8 mouse cellular contexts compared by ENCODE assay signal in genomic region chr10:95398489-95398888, GRCm38 (mm10). TPM values are rescaled to one million over a fixed set of nuclear protein-coding genes. Genes with fewer than 3 reads are reported as not detected.
DNase-seq lines count a peak whose midpoint lies in the region; ATAC-seq lines count a peak whose summit lies in the region.

No protein-coding gene starts in this region.

- no peak overlapping the region for H3K27ac ChIP-seq in forebrain, embryonic 11.5 days (ENCODE audit: low read depth, low read length)
- peak overlapping the region; percentile 70 for H3K27ac ChIP-seq in hindbrain, embryonic 10.5 days

- peak; percentile 43 to 50 for DNase-seq in cerebellum, postnatal 14 days
- DNase-seq in cerebellum, adult 11-12 months, result no peak
- DNase-seq in forebrain, embryonic 11.5 days (ENCODE audit: low spot score), result peak; percentile 61
- peak; percentile 51 for DNase-seq in hindbrain, embryonic 10.5 days (ENCODE audit: low spot score)
- DNase-seq in lung, postnatal 10 days, result peak; percentile 66
- no peak for DNase-seq in c-Kit-positive CD71-positive TER-119-positive erythroid progenitor cells, embryonic 14.5 days (ENCODE audit: low spot score)
- no peak for DNase-seq in urinary bladder, postnatal 4 days (ENCODE audit: low spot score in 2 of 2)
- no peak for DNase-seq in left cerebral cortex, postnatal 25 days (ENCODE audit: low spot score in 2 of 2)

- peaks cover 3% of the 10 kb centered on the region; the same call in 1 of the 2 replicates for H3K4me1 ChIP-seq in forebrain, embryonic 11.5 days (replicated peaks; ENCODE audit: control insufficient read depth, insufficient read depth, low read length)
- peaks cover 19% of the 10 kb centered on the region for H3K4me1 ChIP-seq in hindbrain, embryonic 10.5 days (replicated peaks)

- WGBS in forebrain, embryonic 11.5 days, result 2% methylated on average over 17 of the region's 18 CpGs
- under 1% methylated on average over 18 of the region's 18 CpGs for WGBS in hindbrain, embryonic 10.5 days

- intact Hi-C loops in left cerebral cortex, postnatal 25 days (cut with DNase I), result no loop called here

- H3K4me3 ChIP-seq in forebrain, embryonic 11.5 days (ENCODE audit: low read depth, low read length), result peak overlapping the region; percentile 13; the same call in 1 of the 2 replicates
- peak overlapping the region; percentile 50 for H3K4me3 ChIP-seq in hindbrain, embryonic 10.5 days

- no peaks in the 10 kb centered on the region for H3K27me3 ChIP-seq in forebrain, embryonic 11.5 days (ENCODE audit: control insufficient read depth, insufficient read depth, low read length)
- H3K27me3 ChIP-seq in hindbrain, embryonic 10.5 days (ENCODE audit: insufficient read depth, poor library complexity, severe bottlenecking), result peaks cover 8% of the 10 kb centered on the region; the same call in 1 of the 2 replicates

- H3K9me3 ChIP-seq in forebrain, embryonic 11.5 days (ENCODE audit: control insufficient read depth, low read length), result no peaks in the 10 kb centered on the region
- H3K9me3 ChIP-seq in hindbrain, embryonic 10.5 days, result no peaks in the 10 kb centered on the region

- 0 out of 2 replicates have a peak overlapping the region, but pooled peaks have one; percentile 12 for H3K9ac ChIP-seq in forebrain, embryonic 11.5 days (ENCODE audit: low read length)

- no peak; the same call in 1 of the 2 replicates for ATAC-seq in forebrain, embryonic 11.5 days (replicated peaks; ENCODE audit: low FRiP score)

- H3K36me3 ChIP-seq in forebrain, embryonic 11.5 days (ENCODE audit: control insufficient read depth, insufficient read depth, low read length), result no peaks in the 10 kb centered on the region
- H3K36me3 ChIP-seq in hindbrain, embryonic 10.5 days, result no peaks in the 10 kb centered on the region

- H3K4me2 ChIP-seq in forebrain, embryonic 11.5 days (ENCODE audit: low read depth, low read length, severe bottlenecking), result peak overlapping the region; percentile 47

RNA-seq across cellular contexts. Expression of gene Socs2, which starts 18.5 kb away (rescaled TPM):
- 52.5 and 57.2 TPM in 2 replicates for polyA plus RNA-seq in forebrain, embryonic 11.5 days (2014; fragmentation: Nextera tagmentation; extraction: Ambion mirVana)
- 32.5 and 40.4 TPM in 2 replicates for polyA plus RNA-seq in hindbrain, embryonic 10.5 days (2016; fragmentation: Nextera tagmentation; extraction: Ambion mirVana)
- 10 to 100 TPM; 24.3 to 29.9 TPM for total RNA-seq in left cerebral cortex, postnatal 25 days (2021)

Comparison
In these comparisons a context has a peak if more than half of its experiments do, and no peak if none do; other contexts are left out.
1. DNase-seq: peak in cerebellum, postnatal 14 days (2 of 2), forebrain, embryonic 11.5 days (single experiment), hindbrain, embryonic 10.5 days (single experiment) and lung, postnatal 10 days (single experiment); none in cerebellum, adult 11-12 months (single experiment), c-Kit-positive CD71-positive TER-119-positive erythroid progenitor cells, embryonic 14.5 days (single experiment), urinary bladder, postnatal 4 days (0 of 2) and left cerebral cortex, postnatal 25 days (0 of 2).